Mouse (Mus musculus) limb, embryonic 13.5 days (tissue): ENCODE data around the gene Fubp1. TPM values are rescaled to one million over a fixed set of nuclear protein-coding genes. Genes with fewer than 3 reads are reported as not detected.
A peak's percentile ranks its signal among the peaks of the same experiment; 100 is the strongest.
"Not testable (repeated sequence)": the region's sequence is repeated elsewhere in the genome, so short reads cannot be mapped to it uniquely, and the experiment has no call there.

Experiments
- ATAC-seq: fragments of 200-750 bp; cut with Nextera tagmentation; 2 replicates; pipeline ENCODE4 v1.8.0; 2017; ENCODE audit warnings: low read depth, moderate number of reproducible peaks, moderate TSS enrichment; ENCODE audit not compliant: low FRiP score
- H3K27ac ChIP-seq: fragments of 300-500 bp; sonication (generic); 2 replicates; pipeline ENCODE4 v1.5.1; 2015; ENCODE audit warnings: inconsistent platforms, mild to moderate bottlenecking, moderate library complexity
- H3K27me3 ChIP-seq: fragments of 300-500 bp; sonication (generic); 2 replicates; pipeline ENCODE4 v1.6.1; 2015; ENCODE audit warnings: mild to moderate bottlenecking, inconsistent platforms
- H3K36me3 ChIP-seq: fragments of 300-500 bp; sonication (generic); 2 replicates; pipeline ENCODE4 v1.6.1; 2015; ENCODE audit warnings: inconsistent platforms, mild to moderate bottlenecking, moderate library complexity
- H3K4me1 ChIP-seq: fragments of 300-500 bp; sonication (generic); 2 replicates; pipeline ENCODE4 v1.6.1; 2015; ENCODE audit warnings: inconsistent platforms
- H3K4me2 ChIP-seq: fragments of 300-500 bp; sonication (generic); replicated peaks from 2 replicates; pipeline ENCODE4 v1.6.1; 2015; ENCODE audit warnings: inconsistent platforms, mild to moderate bottlenecking, moderate library complexity
- H3K4me3 ChIP-seq: fragments of 300-500 bp; sonication (generic); 2 replicates; pipeline ENCODE4 v1.5.1; 2015; ENCODE audit warnings: moderate library complexity, mild to moderate bottlenecking, inconsistent platforms
- H3K9ac ChIP-seq: fragments of 300-500 bp; sonication (generic); 2 replicates; pipeline ENCODE4 v1.6.1; 2015; ENCODE audit warnings: mild to moderate bottlenecking, inconsistent platforms
- H3K9me3 ChIP-seq: fragments of 300-500 bp; sonication (generic); 2 replicates; pipeline ENCODE4 v1.6.1; 2016; ENCODE audit warnings: inconsistent platforms
- WGBS: fragments of 180-500 bp; shearing (Covaris S2); methylation state at CpG from one replicate; pipeline ENCODE4 v1.1.7; 2015; 5-methylcytosine and 5-hydroxymethylcytosine counted together
- polyA plus RNA-seq: library from polyadenylated mRNA; unstranded; fragments of >200 nt; fragmentation: Nextera tagmentation; extraction: Ambion mirVana; gene quantifications from 2 replicates; pipeline ENCODE4 v1.2.1, GENCODE M21; 2015

Fubp1 gene
- polyA plus RNA-seq, 1 experiment from 2014 or later: 338 TPM

- not testable (repeated sequence) for H3K9me3 ChIP-seq, H3K9ac ChIP-seq, H3K4me3 ChIP-seq, H3K27me3 ChIP-seq, H3K36me3 ChIP-seq, H3K4me2 ChIP-seq, H3K4me1 ChIP-seq, ATAC-seq, H3K27ac ChIP-seq
- 32% methylated on average over 2 of the region's 2 CpGs for WGBS
Observed at GRCm38 (mm10) chr3:152197246-152197645, 13.0 kb upstream of the Fubp1 start.

DNA sequence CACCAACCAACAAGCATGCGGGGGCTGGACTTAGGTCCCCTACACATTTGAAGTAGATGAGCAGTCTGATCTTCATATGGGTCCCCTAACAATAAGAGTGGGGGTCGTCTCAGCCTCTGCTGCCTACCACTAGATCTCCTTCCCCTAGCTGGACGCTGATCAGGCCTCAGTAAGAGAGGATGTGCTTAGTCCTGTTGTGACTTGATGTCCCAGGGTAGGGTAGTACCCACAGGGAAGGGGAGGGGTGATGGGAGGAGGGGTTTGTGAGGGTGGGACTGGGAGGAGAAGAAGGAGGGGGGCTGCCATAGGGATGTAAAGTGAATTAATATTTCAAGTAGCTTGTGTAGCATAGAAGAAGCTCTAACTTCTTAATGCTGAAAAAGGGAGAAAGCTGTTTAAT is 11.1 kb upstream of the Fubp1 start:
- Histone ChIP-seq H3K27ac (no peak overlapping the region), H3K4me2 (no peak overlapping the region)
- WGBS: 48% methylated on average over 3 of the region's 3 CpGs

GRCm38 (mm10) chr3:152201181-152201580 is 9.0 kb upstream of the Fubp1 start:
- Histone ChIP-seq H3K4me1 (no peaks in the 10 kb centered on the region), H3K4me3 (no peak overlapping the region), H3K9ac (no peak overlapping the region), H3K27me3 (no peaks in the 10 kb centered on the region), H3K36me3 (no peaks in the 10 kb centered on the region), H3K9me3 (no peaks in the 10 kb centered on the region), H3K27ac (no peak overlapping the region), H3K4me2 (no peak overlapping the region)
- ATAC-seq: no peak
- 83% methylated on average over 3 of the region's 3 CpGs for WGBS

More for the DNA sequence above, 11.1 kb upstream of the Fubp1 start:
- Histone ChIP-seq H3K4me1 (no peaks in the 10 kb centered on the region), H3K9me3 (no peaks in the 10 kb centered on the region), H3K36me3 (no peaks in the 10 kb centered on the region), H3K4me3 (no peak overlapping the region), H3K27me3 (no peaks in the 10 kb centered on the region), H3K9ac (no peak overlapping the region)
- ATAC-seq: no peak

GRCm38 (mm10) chr3:152201651-152202050 is 8.6 kb upstream of the Fubp1 start:
- no peak overlapping the region for H3K4me3 ChIP-seq
- no peaks in the 10 kb centered on the region for H3K27me3 ChIP-seq
- 75% methylated on average over 2 of the region's 2 CpGs for WGBS
- H3K4me1 ChIP-seq: no peaks in the 10 kb centered on the region
- no peak overlapping the region for H3K9ac ChIP-seq
- no peaks in the 10 kb centered on the region for H3K36me3 ChIP-seq
- H3K4me2 ChIP-seq: no peak overlapping the region
- no peaks in the 10 kb centered on the region for H3K9me3 ChIP-seq
- no peak overlapping the region for H3K27ac ChIP-seq
- ATAC-seq: no peak

DNA sequence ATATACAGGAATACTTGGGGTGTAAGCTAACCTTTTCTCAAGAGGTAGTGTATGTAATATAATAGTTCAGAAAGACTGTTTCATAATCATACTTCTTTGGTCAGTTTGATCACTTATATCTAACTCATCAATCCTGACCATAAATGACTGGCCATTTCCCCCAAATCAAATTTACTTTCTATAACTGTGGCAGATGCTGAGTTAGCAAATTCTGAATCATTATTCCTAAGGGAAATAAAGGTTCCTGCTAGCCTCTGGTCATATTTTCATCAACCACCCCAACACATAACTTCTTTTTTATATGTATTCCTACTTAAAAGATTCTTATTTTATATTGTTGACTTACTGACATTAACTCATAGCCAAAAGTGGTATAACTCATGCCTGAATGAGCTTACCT is 7.3 kb upstream of the Fubp1 start:
- no peaks in the 10 kb centered on the region for H3K9me3 ChIP-seq
- no peak overlapping the region for H3K4me3 ChIP-seq
- ATAC-seq: no peak
- H3K27me3 ChIP-seq: no peaks in the 10 kb centered on the region
- H3K4me2 ChIP-seq: no peak overlapping the region
- 0 out of 2 replicates have a peak, but pooled peaks cover 3% of the 10 kb centered on the region for H3K36me3 ChIP-seq
- H3K4me1 ChIP-seq: no peaks in the 10 kb centered on the region
- no peak overlapping the region for H3K9ac ChIP-seq
- no peak overlapping the region for H3K27ac ChIP-seq

DNA sequence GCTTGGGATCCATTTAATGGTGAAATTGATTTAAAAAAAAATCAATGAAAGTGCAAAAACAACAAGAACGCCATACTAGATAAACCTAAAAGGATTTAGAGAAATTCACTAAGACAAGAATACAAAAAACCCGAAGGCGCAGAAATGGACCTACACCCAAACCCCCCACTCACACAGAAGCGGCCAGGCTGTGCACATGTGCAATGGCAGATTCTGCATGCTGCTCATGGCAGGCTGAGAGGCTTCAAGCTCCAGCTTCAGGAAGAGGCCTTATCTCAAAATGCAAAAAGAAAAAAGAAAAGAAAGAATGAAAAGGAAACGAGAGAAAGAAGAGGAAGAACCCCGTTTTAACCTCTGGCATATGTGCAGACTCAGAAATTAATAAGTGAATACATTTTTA is 6.8 kb upstream of the Fubp1 start:
- 84% methylated on average over 6 of the region's 6 CpGs for WGBS

GRCm38 (mm10) chr3:152203996-152204395 is 6.2 kb upstream of the Fubp1 start:
- 64% methylated on average over 3 of the region's 3 CpGs for WGBS
- no peak for ATAC-seq
- Histone ChIP-seq H3K27me3 (no peaks in the 10 kb centered on the region), H3K9ac (no peak overlapping the region), H3K36me3 (0 out of 2 replicates have a peak, but pooled peaks cover 3% of the 10 kb centered on the region), H3K9me3 (no peaks in the 10 kb centered on the region), H3K4me1 (peaks cover 5% of the 10 kb centered on the region), H3K4me3 (no peak overlapping the region), H3K4me2 (no peak overlapping the region), H3K27ac (no peak overlapping the region)

More for the DNA sequence above, 6.8 kb upstream of the Fubp1 start:
- H3K27me3 ChIP-seq: no peaks in the 10 kb centered on the region
- H3K4me1 ChIP-seq: peaks cover under 1% of the 10 kb centered on the region
- no peaks in the 10 kb centered on the region for H3K9me3 ChIP-seq
- H3K27ac ChIP-seq: no peak overlapping the region
- ATAC-seq: no peak
- no peak overlapping the region for H3K9ac ChIP-seq
- H3K4me2 ChIP-seq: no peak overlapping the region
- 0 out of 2 replicates have a peak, but pooled peaks cover 3% of the 10 kb centered on the region for H3K36me3 ChIP-seq
- no peak overlapping the region for H3K4me3 ChIP-seq

GRCm38 (mm10) chr3:152204577-152204976 is 5.6 kb upstream of the Fubp1 start:
- no peak for ATAC-seq
- no peak overlapping the region for H3K27ac ChIP-seq
- H3K9me3 ChIP-seq: no peaks in the 10 kb centered on the region
- no peak overlapping the region for H3K4me2 ChIP-seq
- H3K4me1 ChIP-seq: peaks cover 9% of the 10 kb centered on the region
- H3K36me3 ChIP-seq: 0 out of 2 replicates have a peak, but pooled peaks cover 3% of the 10 kb centered on the region
- no peaks in the 10 kb centered on the region for H3K27me3 ChIP-seq
- H3K4me3 ChIP-seq: no peak overlapping the region
- 88% methylated on average over 3 of the region's 3 CpGs for WGBS
- H3K9ac ChIP-seq: no peak overlapping the region

GRCm38 (mm10) chr3:152207156-152207555 is 3.1 kb upstream of the Fubp1 start:
- Histone ChIP-seq H3K27ac (no peak overlapping the region), H3K9me3 (no peaks in the 10 kb centered on the region), H3K4me1 (peaks cover 15% of the 10 kb centered on the region), H3K36me3 (0 out of 2 replicates have a peak, but pooled peaks cover 3% of the 10 kb centered on the region), H3K27me3 (no peaks in the 10 kb centered on the region), H3K4me3 (no peak overlapping the region), H3K9ac (no peak overlapping the region), H3K4me2 (no peak overlapping the region)
- ATAC-seq: no peak
- 97% methylated on average over 4 of the region's 4 CpGs for WGBS

GRCm38 (mm10) chr3:152208096-152208885 is 1.9 kb upstream of the Fubp1 start:
- peak overlapping the region; percentile 27 for H3K4me2 ChIP-seq

DNA sequence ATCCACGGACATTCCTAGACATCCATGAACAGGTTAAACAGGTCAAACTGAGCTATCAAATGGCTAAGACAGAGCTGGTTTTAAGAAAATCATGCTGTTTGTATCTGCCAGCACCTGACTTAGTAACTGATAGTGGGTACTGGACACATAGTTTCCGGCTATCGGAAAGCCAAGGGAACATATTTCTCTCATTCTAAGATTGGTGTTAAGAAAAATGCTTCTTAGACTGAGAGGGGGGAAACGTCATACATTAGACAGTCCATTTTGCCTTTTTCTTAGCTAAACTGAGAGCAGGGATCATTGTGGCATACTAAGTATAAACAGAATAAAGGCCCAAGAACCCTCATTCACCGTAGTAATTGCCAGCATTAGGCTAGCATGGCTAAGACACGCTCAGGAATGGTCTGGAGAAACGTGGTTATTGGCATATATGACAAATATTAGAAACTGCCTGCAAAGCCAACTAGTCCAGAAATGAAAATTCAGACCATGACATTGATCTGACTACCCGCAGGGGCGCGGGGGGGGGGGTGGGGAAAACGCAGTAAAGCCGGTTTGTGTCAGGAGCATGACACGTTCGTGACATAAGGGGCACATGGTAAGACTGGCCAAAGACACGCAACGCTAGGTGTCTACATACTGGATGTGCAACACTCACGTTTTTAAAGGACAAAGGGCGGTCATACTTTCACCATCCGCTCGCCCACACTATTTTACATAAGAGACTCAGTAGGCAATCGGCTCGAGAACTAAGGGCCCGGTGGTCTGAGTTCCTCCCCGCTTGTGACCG is 850 bp upstream of the Fubp1 start:
- Histone ChIP-seq H3K27ac (peak overlapping the region; percentile 99), H3K9ac (peak overlapping the region; percentile 99), H3K9me3 (no peaks in the 10 kb centered on the region), H3K27me3 (no peaks in the 10 kb centered on the region), H3K4me3 (peak overlapping the region; percentile 95), H3K4me1 (peaks cover 29% of the 10 kb centered on the region), H3K36me3 (0 out of 2 replicates have a peak, but pooled peaks cover 3% of the 10 kb centered on the region), H3K4me2 (peak overlapping the region; percentile 76)
- 5% methylated on average over 25 of the region's 25 CpGs for WGBS
- ATAC-seq: peak; percentile 9

More at GRCm38 (mm10) chr3:152208096-152208885, 1.9 kb upstream of the Fubp1 start:
- peaks cover 26% of the 10 kb centered on the region for H3K4me1 ChIP-seq
- H3K4me3 ChIP-seq: no peak overlapping the region
- no peak overlapping the region for H3K9ac ChIP-seq
- no peaks in the 10 kb centered on the region for H3K9me3 ChIP-seq
- H3K27ac ChIP-seq: no peak overlapping the region
- 0 out of 2 replicates have a peak, but pooled peaks cover 3% of the 10 kb centered on the region for H3K36me3 ChIP-seq
- 84% methylated on average over 7 of the region's 7 CpGs for WGBS
- ATAC-seq: no peak
- H3K27me3 ChIP-seq: no peaks in the 10 kb centered on the region

- peak overlapping the region; percentile 99 for H3K27ac ChIP-seq
- no peaks in the 10 kb centered on the region for H3K9me3 ChIP-seq
- H3K9ac ChIP-seq: peak overlapping the region; percentile 99
- peak overlapping the region; percentile 95 for H3K4me3 ChIP-seq
- H3K4me2 ChIP-seq: peak overlapping the region; percentile 94
- H3K4me1 ChIP-seq: peaks cover 29% of the 10 kb centered on the region
- no peaks in the 10 kb centered on the region for H3K27me3 ChIP-seq
- peaks cover 12% of the 10 kb centered on the region for H3K36me3 ChIP-seq
- under 1% methylated on average over 49 of the region's 68 CpGs for WGBS
- peak; percentile 62 for ATAC-seq
Observed at GRCm38 (mm10) chr3:152210728-152211391, 638 bp downstream of the Fubp1 start.
